Mouse (Mus musculus) frontal cortex, postnatal 36 days (tissue): Measurements from ENCODE around the gene Atg7.

ENCODE experiments used
- DNase-seq, 2 experiments: peaks; one replicate each; pipeline ENCODE4 v3.0.0; 2022; ENCODE audit warnings: low spot score in 2 of 2

The Atg7 gene

GRCm38 (mm10) chr6:114901321-114901824 is 258.5 kb downstream of the Atg7 start:
- no peak for DNase-seq

- no peak for DNase-seq
Observed at GRCm38 (mm10) chr6:114901921-114902320, 259.0 kb downstream of the Atg7 start.

GRCm38 (mm10) chr6:114904233-114904632 is 261.3 kb downstream of the Atg7 start:
- no peak for DNase-seq

- no peak for DNase-seq
Observed at GRCm38 (mm10) chr6:114904818-114905217, 261.9 kb downstream of the Atg7 start.

- no peak for DNase-seq
Observed at GRCm38 (mm10) chr6:114905253-114906028, 262.5 kb downstream of the Atg7 start.

DNA sequence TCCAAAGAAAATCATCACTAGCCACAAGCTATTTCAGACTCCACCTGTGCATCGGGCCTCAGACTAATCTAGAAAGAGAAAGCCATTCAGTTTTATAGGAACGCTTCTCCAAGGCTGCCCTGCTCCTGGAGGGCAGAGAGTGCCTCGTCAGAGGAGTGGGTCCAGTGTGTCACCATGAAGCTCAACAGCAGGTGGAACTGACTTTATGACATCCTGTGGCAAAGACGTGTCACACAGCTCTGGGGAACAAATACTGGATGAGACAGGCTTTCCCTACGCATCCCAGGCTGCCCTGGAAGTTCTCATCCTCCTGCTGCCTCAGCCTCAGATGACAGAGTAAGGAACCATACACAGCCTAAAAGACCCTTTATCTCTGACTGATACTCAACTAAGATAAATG is 263.3 kb downstream of the Atg7 start:
- no peak for DNase-seq

- no peak for DNase-seq
Observed at GRCm38 (mm10) chr6:114907459-114907858, 264.6 kb downstream of the Atg7 start.

DNA sequence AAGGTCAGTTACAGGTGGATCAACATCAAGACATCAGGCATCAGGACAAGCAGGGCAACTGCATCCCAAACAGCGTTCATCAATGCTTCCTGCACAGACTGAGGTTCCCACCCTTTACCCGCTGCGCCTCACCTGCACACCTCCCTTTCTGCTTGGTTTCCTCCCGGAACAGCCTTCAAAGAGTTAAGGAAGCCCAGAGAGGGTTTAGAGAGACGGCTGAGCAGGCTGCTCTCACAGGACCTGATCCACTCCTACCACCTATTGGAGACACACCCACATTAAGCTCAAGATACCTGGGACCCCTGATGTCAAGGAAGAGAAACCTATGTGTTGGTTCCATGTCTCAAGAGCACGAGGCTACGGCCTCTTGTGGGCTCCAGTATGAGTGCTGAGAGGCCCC is 266.9 kb downstream of the Atg7 start:
- no peak for DNase-seq
